Mouse (Mus musculus) cortical plate, adult 2 months (tissue): Measurements from ENCODE around the gene Tsacc.

Source experiments
- CTCF ChIP-seq: fragments of 200-500 bp; IDR thresholded peaks from 2 replicates; pipeline ENCODE4 v1.5.1; 2011; ENCODE audit warnings: mild to moderate bottlenecking, control low read depth, low read length; ENCODE audit not compliant: insufficient read depth; ENCODE audit errors: extremely low read depth
- POLR2A ChIP-seq: fragments of 200-500 bp; IDR thresholded peaks from 2 replicates; pipeline ENCODE4 v1.6.1; 2011; ENCODE audit warnings: mild to moderate bottlenecking, low read length, control low read depth; ENCODE audit not compliant: insufficient read depth; ENCODE audit errors: extremely low read depth

DNA sequence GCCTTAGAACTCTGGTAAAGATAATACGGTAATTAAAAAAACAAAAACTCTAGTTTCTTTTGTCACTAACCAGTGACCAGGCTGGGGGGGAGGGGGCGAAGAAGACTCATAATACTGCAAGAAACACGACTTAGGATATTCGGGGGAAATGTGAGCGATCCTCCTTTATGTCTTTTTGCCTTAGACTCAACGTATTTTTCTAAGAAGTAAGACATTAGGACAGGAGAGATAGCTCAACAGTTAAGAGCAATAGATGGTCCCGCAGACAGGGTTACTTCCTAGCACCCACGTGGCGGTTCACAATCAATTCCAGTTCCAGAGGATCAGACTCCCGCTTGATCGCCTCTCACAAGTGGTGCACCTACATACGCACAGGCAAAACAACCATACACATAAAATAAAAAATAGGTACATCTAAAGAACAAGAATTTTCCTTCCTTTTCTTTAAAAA lies 664 bp downstream of the Tsacc start:
- no peak for TF ChIP-seq CTCF
- no peak for TF ChIP-seq POLR2A
